Mouse (Mus musculus) embryonic facial prominence, embryonic 14.5 days (tissue): ENCODE measurements at regions not wholly inside any gene's neighbourhood (a gene's known extent, or its start where the extent isn't known, plus 50 kb on each side); places are given as distances from the start of the nearest gene placed in this dataset.

Experiments used
- ATAC-seq: fragments of 200-750 bp; cut with Nextera tagmentation; 2 replicates; pipeline ENCODE4 v1.8.0; 2017; ENCODE audit warnings: low read depth, moderate number of reproducible peaks, moderate TSS enrichment
- DNase-seq: peaks from one replicate; pipeline ENCODE4 v3.0.0-alpha.2; 2015; ENCODE audit warnings: low spot score
- H3K27ac ChIP-seq: fragments of 300-500 bp; sonication (generic); replicated peaks from 2 replicates; pipeline ENCODE4 v1.5.1; 2014; ENCODE audit warnings: low read depth, mild to moderate bottlenecking, low read length, moderate library complexity
- H3K27me3 ChIP-seq: fragments of 300-500 bp; sonication (generic); replicated peaks from 2 replicates; pipeline ENCODE4 v1.6.1; 2014; ENCODE audit warnings: low read length; ENCODE audit not compliant: control insufficient read depth, insufficient read depth
- H3K36me3 ChIP-seq: fragments of 300-500 bp; sonication (generic); 2 replicates; pipeline ENCODE4 v1.6.1; 2014; ENCODE audit warnings: low read length, mixed read lengths; ENCODE audit not compliant: control insufficient read depth, insufficient read depth
- H3K4me1 ChIP-seq: fragments of 300-500 bp; sonication (generic); 2 replicates; pipeline ENCODE4 v1.6.1; 2014; ENCODE audit warnings: antibody characterized with exemption, low read length; ENCODE audit not compliant: control insufficient read depth, insufficient read depth
- H3K4me2 ChIP-seq: fragments of 300-500 bp; sonication (generic); 2 replicates; pipeline ENCODE4 v1.6.1; 2014; ENCODE audit warnings: low read depth, mild to moderate bottlenecking, low read length, moderate library complexity, mixed read lengths
- H3K4me3 ChIP-seq: fragments of 300-500 bp; sonication (generic); 2 replicates; pipeline ENCODE4 v1.5.1; 2014; ENCODE audit warnings: low read depth, mild to moderate bottlenecking, low read length
- H3K9ac ChIP-seq: fragments of 300-500 bp; sonication (generic); 2 replicates; pipeline ENCODE4 v1.6.1; 2014; ENCODE audit warnings: low read depth, mild to moderate bottlenecking, low read length, moderate library complexity, mixed read lengths
- H3K9me3 ChIP-seq: fragments of 300-500 bp; sonication (generic); 2 replicates; pipeline ENCODE4 v1.6.1; 2016; ENCODE audit warnings: low read length; ENCODE audit not compliant: control insufficient read depth
- WGBS: fragments of 180-500 bp; shearing (Covaris S2); extraction: QIAGEN DNeasy Blood & Tissue Kit; methylation state at CpG from one replicate; pipeline ENCODE4 v1.1.7; 2014; 5-methylcytosine and 5-hydroxymethylcytosine counted together

DNA sequence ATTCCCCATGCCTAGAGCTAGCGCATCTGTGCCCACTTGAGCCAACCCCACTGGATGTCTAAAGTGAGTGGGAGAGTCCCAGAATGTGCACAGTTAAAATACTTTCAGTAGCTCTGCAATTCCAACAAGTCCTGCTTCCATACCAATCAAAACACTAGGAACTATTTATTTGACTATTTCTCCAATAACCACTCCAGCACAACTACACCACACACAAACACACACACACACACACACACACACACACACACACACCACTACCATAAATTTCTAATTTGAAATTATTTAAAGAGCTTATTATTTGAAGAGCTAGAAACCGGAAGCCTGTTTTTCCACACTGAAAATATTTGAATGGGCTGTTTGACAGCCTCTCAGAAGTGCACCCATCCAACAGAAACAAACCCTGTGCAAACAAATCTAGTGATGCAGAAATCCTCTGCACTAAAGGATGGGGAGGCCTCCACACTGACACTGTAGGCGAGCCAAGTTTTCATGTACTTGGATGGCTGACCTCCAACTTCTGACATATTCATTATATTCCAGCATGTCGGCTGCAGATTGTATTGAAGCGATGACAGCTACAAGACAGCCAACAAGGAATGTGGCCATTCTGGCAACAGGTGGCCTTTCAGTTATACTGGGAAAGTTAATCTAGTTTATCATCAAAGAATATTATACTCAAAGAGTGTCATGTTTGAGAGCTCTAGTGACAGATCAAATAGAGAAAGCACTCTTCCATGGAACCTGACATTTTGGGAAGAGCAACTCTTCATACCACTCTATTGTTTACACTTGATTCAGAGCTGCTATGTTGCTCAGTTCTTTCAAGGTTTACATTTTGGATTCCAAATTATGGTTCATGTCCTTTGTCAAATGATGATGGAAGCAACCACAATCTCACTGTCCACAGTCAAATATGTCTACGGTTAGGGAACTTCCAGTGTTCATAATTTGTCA lies 207.7 kb downstream of the Tle4 start:
- DNase-seq = peak; percentile 94
- peak; percentile 83 for ATAC-seq
- H3K36me3 ChIP-seq = no peaks in the 10 kb centered on the region
- no peak overlapping the region for H3K4me2 ChIP-seq
- H3K9ac ChIP-seq = no peak overlapping the region
- WGBS = 54% methylated on average over 6 of the region's 6 CpGs
- H3K4me1 ChIP-seq = peaks cover 3% of the 10 kb centered on the region; the same call in 1 of the 2 replicates
- no peaks in the 10 kb centered on the region for H3K27me3 ChIP-seq
- no peak overlapping the region for H3K4me3 ChIP-seq
- H3K27ac ChIP-seq = no peak overlapping the region
- no peaks in the 10 kb centered on the region for H3K9me3 ChIP-seq

- 48% methylated on average over 2 of the region's 2 CpGs for WGBS
- Histone ChIP-seq H3K4me3 (no peak overlapping the region), H3K9me3 (no peaks in the 10 kb centered on the region), H3K9ac (no peak overlapping the region), H3K36me3 (no peaks in the 10 kb centered on the region), H3K4me2 (no peak overlapping the region), H3K27me3 (no peaks in the 10 kb centered on the region), H3K4me1 (peaks cover 3% of the 10 kb centered on the region; the same call in 1 of the 2 replicates), H3K27ac (no peak overlapping the region)
- ATAC-seq (no peak), DNase-seq (peak; percentile 20)
Observed at GRCm38 (mm10) chr19:14390914-14391313, 206.9 kb downstream of the Tle4 start.
